Mouse (Mus musculus) heart, adult 2 months (tissue): Measurements from ENCODE around the gene Lsr.

Experiments
- CTCF ChIP-seq: fragments of 200-600 bp; IDR thresholded peaks from 2 replicates; pipeline ENCODE4 v1.8.1; 2022; ENCODE audit warnings: antibody characterized with exemption, mild to moderate bottlenecking, moderate library complexity
- POLR2A ChIP-seq: fragments of 200-500 bp; IDR thresholded peaks from 2 replicates; pipeline ENCODE4 v1.6.1; 2011; ENCODE audit warnings: mild to moderate bottlenecking, low read depth, low read length, control low read depth; ENCODE audit not compliant: insufficient read depth

GRCm38 (mm10) chr7:31017104-31017901 lies 44.0 kb upstream of the Lsr start:
- TF ChIP-seq CTCF, result no peak
- TF ChIP-seq POLR2A, result no peak
